Mouse (Mus musculus) granulocyte monocyte progenitor cell, adult 5-6 weeks (primary cell): Measurements from ENCODE around the gene Cep170b. TPM values are rescaled to one million over a fixed set of nuclear protein-coding genes. Genes with fewer than 3 reads are reported as not detected.

ENCODE experiments used
- ATAC-seq: replicated peaks from 2 replicates; pipeline ENCODE4 v1.8.0; 2016; ENCODE audit warnings: mild to moderate bottlenecking, moderate TSS enrichment, inconsistent platforms; ENCODE audit not compliant: poor library complexity, severe bottlenecking
- total RNA-seq, 2 experiments: library from RNA; stranded (forward) in 1 of 2; stranded (reverse) in 1 of 2; fragments of 200-712, 200-1000 nt in 1 of 2; fragments of >200 nt in 1 of 2; fragmentation: Nextera tagmentation in 1 of 2; gene quantifications; 2 replicates each; pipeline ENCODE4 v1.2.3; 2014 to 2017

Cep170b gene
- total RNA-seq, 2 experiments from 2014 or later: 1.2 to 9.2 TPM

- ATAC-seq: 0 out of 2 replicates have a peak, but pooled peaks have one; percentile 6
Observed at GRCm38 (mm10) chr12:112795466-112796104, 75.3 kb downstream of the Cep170b start.

Other genes starting within 250 kb of the Cep170b start
- not detected in 2 replicates for gene A530016L24Rik, start 231.0 kb upstream of the Cep170b start, total RNA-seq (2014; fragmentation: Nextera tagmentation)
- gene A530016L24Rik, start 231.0 kb upstream of the Cep170b start, total RNA-seq (2017): not detected in 2 replicates
- gene Tmem179, start 203.7 kb upstream of the Cep170b start, total RNA-seq (2014; fragmentation: Nextera tagmentation): not detected in 2 replicates
- gene Tmem179, start 203.7 kb upstream of the Cep170b start, total RNA-seq (2017): not detected in 2 replicates
- gene Inf2, start 131.7 kb upstream of the Cep170b start, total RNA-seq (2014; fragmentation: Nextera tagmentation): 18.1 and 23.3 TPM in 2 replicates
- 3.6 and 7.8 TPM in 2 replicates for gene Inf2, start 131.7 kb upstream of the Cep170b start, total RNA-seq (2017)
- 128 and 139 TPM in 2 replicates for gene Adssl1, start 100.4 kb upstream of the Cep170b start, total RNA-seq (2014; fragmentation: Nextera tagmentation)
- 109 and 122 TPM in 2 replicates for gene Adssl1, start 100.4 kb upstream of the Cep170b start, total RNA-seq (2017)
- 113 and 231 TPM in 2 replicates for gene Siva1, start 75.8 kb upstream of the Cep170b start, total RNA-seq (2014; fragmentation: Nextera tagmentation)
- 339 TPM in 2 replicates for gene Siva1, start 75.8 kb upstream of the Cep170b start, total RNA-seq (2017)
- gene Akt1, start 45.6 kb upstream of the Cep170b start, total RNA-seq (2014; fragmentation: Nextera tagmentation): 118 and 134 TPM in 2 replicates
- 73.9 and 101 TPM in 2 replicates for gene Akt1, start 45.6 kb upstream of the Cep170b start, total RNA-seq (2017)
- gene Zbtb42, start 41.6 kb upstream of the Cep170b start, total RNA-seq (2014; fragmentation: Nextera tagmentation): 1.0 and 5.4 TPM in 2 replicates
- 0.82 and 1.3 TPM in 2 replicates for gene Zbtb42, start 41.6 kb upstream of the Cep170b start, total RNA-seq (2017)
- 39.4 and 92.1 TPM in 2 replicates for gene Pld4, start 40.2 kb downstream of the Cep170b start, total RNA-seq (2014; fragmentation: Nextera tagmentation)
- gene Pld4, start 40.2 kb downstream of the Cep170b start, total RNA-seq (2017): 21.1 and 25.4 TPM in 2 replicates
- not detected in 2 replicates for gene Ahnak2, start 82.2 kb downstream of the Cep170b start, total RNA-seq (2014; fragmentation: Nextera tagmentation)
- not detected in 2 replicates for gene Ahnak2, start 82.2 kb downstream of the Cep170b start, total RNA-seq (2017)
- gene Clba1, start 88.5 kb downstream of the Cep170b start, total RNA-seq (2014; fragmentation: Nextera tagmentation): 1.7 and 2.4 TPM in 2 replicates
- 0.30 and 1.2 TPM in 2 replicates for gene Clba1, start 88.5 kb downstream of the Cep170b start, total RNA-seq (2017)
- gene Cdca4, start 109.0 kb downstream of the Cep170b start, total RNA-seq (2014; fragmentation: Nextera tagmentation): 65.6 and 66.5 TPM in 2 replicates
- gene Cdca4, start 109.0 kb downstream of the Cep170b start, total RNA-seq (2017): 61.9 and 64.3 TPM in 2 replicates
- gene Gpr132, start 147.8 kb downstream of the Cep170b start, total RNA-seq (2014; fragmentation: Nextera tagmentation): 10.4 and 20.5 TPM in 2 replicates
- 5.8 and 6.2 TPM in 2 replicates for gene Gpr132, start 147.8 kb downstream of the Cep170b start, total RNA-seq (2017)
- 0.95 and 1.0 TPM in 2 replicates for gene Jag2, start 209.3 kb downstream of the Cep170b start, total RNA-seq (2014; fragmentation: Nextera tagmentation)
- 0.22 and 1.4 TPM in 2 replicates for gene Jag2, start 209.3 kb downstream of the Cep170b start, total RNA-seq (2017)
- gene Nudt14, start 221.7 kb downstream of the Cep170b start, total RNA-seq (2014; fragmentation: Nextera tagmentation): 15.9 and 33.3 TPM in 2 replicates
- gene Nudt14, start 221.7 kb downstream of the Cep170b start, total RNA-seq (2017): 16.6 and 25.4 TPM in 2 replicates